Mouse (Mus musculus): ENCODE results near the gene Ncapd2. TPM values are rescaled to one million over a fixed set of nuclear protein-coding genes. Genes with fewer than 3 reads are reported as not detected.

Ncapd2 gene
- total RNA-seq, 1 experiment: 159 TPM

- H3K4me1 ChIP-seq (ENCODE audit: control insufficient read depth in 2 of 2, insufficient read depth in 2 of 2, low read length in 2 of 2, poor library complexity in 1 of 2): peaks cover 3 to 5% of the 10 kb centered on the region in 2 experiments; a peak in 1 of 4 replicates
- H3K36me3 ChIP-seq (ENCODE audit: control insufficient read depth, insufficient read depth, low read length, poor library complexity, severe bottlenecking): peaks cover 5% of the 10 kb centered on the region; the same call in 1 of the 2 replicates
- peak within 1 kb of the TSS; percentile 82 for H3K9ac ChIP-seq (ENCODE audit: insufficient read depth, low read depth, low read length, poor library complexity, severe bottlenecking)
- TF ChIP-seq CHD2 (IDR thresholded peaks at IDR 0.05; ENCODE audit: low read depth, low read length) (no peak), HCFC1 (IDR thresholded peaks at IDR 0.05; ENCODE audit: borderline replicate concordance, insufficient read depth, low read length) (peak; percentile 85; the same call in 1 of the 2 replicates)
- peak within 1 kb of the TSS; percentile 67 to 82 for H3K4me3 ChIP-seq (ENCODE audit: insufficient read depth in 1 of 2, low read depth in 1 of 2, low read length in 2 of 2, poor library complexity in 1 of 2, severe bottlenecking in 1 of 2)
- no peaks in the 10 kb centered on the region for H3K9me3 ChIP-seq (ENCODE audit: control insufficient read depth, insufficient read depth, low read depth, low read length)
- no peak within 1 kb of the TSS for H3K27ac ChIP-seq (ENCODE audit: insufficient read depth, low read depth, low read length, poor library complexity, severe bottlenecking)
- in situ Hi-C loops (cut with MboI; ENCODE audit: low sequenced_read_pairs in 2 of 2, unreplicated experiment in 2 of 2): no loop called here
- DNase-seq (ENCODE audit: low read depth, low spot score): peak; percentile 98
Observed at GRCm38 (mm10) chr6:125215148-125215954, 23.9 kb upstream of the Ncapd2 start, which contains the start of gene Vamp1. TSS of gene Vamp1 (plus strand) at chr6:125215551.

- Histone ChIP-seq H3K36me3 (ENCODE audit: control insufficient read depth, insufficient read depth, low read length, poor library complexity, severe bottlenecking) (no peaks in the 10 kb centered on the region), H3K9me3 (ENCODE audit: control insufficient read depth, insufficient read depth, low read depth, low read length) (no peaks in the 10 kb centered on the region), H3K4me1 (ENCODE audit: control insufficient read depth in 2 of 2, insufficient read depth in 2 of 2, low read length in 2 of 2, poor library complexity in 1 of 2) (0 out of 4 replicates have a peak, but pooled peaks cover 0 to 3% of the 10 kb centered on the region in 2 experiments), H3K27ac (ENCODE audit: insufficient read depth, low read depth, low read length, poor library complexity, severe bottlenecking) (no peak overlapping the region), H3K4me3 (ENCODE audit: insufficient read depth in 1 of 2, low read depth in 1 of 2, low read length in 2 of 2, poor library complexity in 1 of 2, severe bottlenecking in 1 of 2) (no peak overlapping the region), H3K9ac (ENCODE audit: insufficient read depth, low read depth, low read length, poor library complexity, severe bottlenecking) (no peak overlapping the region)
- no peak for DNase-seq (ENCODE audit: low read depth, low spot score)
- TF ChIP-seq CHD2 (IDR thresholded peaks at IDR 0.05; ENCODE audit: low read depth, low read length) (no peak), ZNF384 (IDR thresholded peaks at IDR 0.05; ENCODE audit: low read depth, low read length) (no peak), MAFK (IDR thresholded peaks at IDR 0.05; ENCODE audit: insufficient read depth, low read depth, low read length) (no peak)
- in situ Hi-C loops (cut with MboI; ENCODE audit: low sequenced_read_pairs in 2 of 2, unreplicated experiment in 2 of 2): no loop called here
Observed at GRCm38 (mm10) chr6:125213715-125214114, 22.2 kb upstream of the Ncapd2 start.

DNA sequence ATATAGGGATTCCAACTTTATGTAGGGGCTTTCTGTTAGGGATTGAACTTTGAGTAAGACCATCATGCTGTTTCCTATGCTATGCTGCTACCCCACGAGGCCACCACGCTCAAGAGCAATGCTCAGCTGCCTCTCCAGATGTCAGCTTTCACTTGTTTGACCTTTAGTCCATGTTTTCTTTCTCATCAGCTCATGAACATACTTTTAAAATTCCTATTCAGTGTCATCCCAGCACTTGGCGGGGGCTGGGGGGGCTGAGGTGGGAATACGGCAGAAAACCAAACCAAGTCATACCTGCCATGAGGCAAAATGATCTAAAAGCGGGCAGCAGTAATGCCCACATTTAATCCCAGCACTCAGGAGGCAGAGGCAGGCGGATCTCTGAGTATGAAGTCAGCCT lies 21.6 kb upstream of the Ncapd2 start:
- Histone ChIP-seq H3K9ac (ENCODE audit: insufficient read depth, low read depth, low read length, poor library complexity, severe bottlenecking) (no peak overlapping the region), H3K4me1 (ENCODE audit: control insufficient read depth in 2 of 2, insufficient read depth in 2 of 2, low read length in 2 of 2, poor library complexity in 1 of 2) (0 out of 4 replicates have a peak, but pooled peaks cover 0 to 3% of the 10 kb centered on the region in 2 experiments), H3K4me3 (ENCODE audit: insufficient read depth in 1 of 2, low read depth in 1 of 2, low read length in 2 of 2, poor library complexity in 1 of 2, severe bottlenecking in 1 of 2) (no peak overlapping the region), H3K9me3 (ENCODE audit: control insufficient read depth, insufficient read depth, low read depth, low read length) (no peaks in the 10 kb centered on the region), H3K36me3 (ENCODE audit: control insufficient read depth, insufficient read depth, low read length, poor library complexity, severe bottlenecking) (no peaks in the 10 kb centered on the region), H3K27ac (ENCODE audit: insufficient read depth, low read depth, low read length, poor library complexity, severe bottlenecking) (no peak overlapping the region)
- in situ Hi-C loops (cut with MboI; ENCODE audit: low sequenced_read_pairs in 2 of 2, unreplicated experiment in 2 of 2): no loop called here
- DNase-seq (ENCODE audit: low read depth, low spot score): no peak
- TF ChIP-seq MAFK (IDR thresholded peaks at IDR 0.05; ENCODE audit: insufficient read depth, low read depth, low read length) (no peak), CHD2 (IDR thresholded peaks at IDR 0.05; ENCODE audit: low read depth, low read length) (no peak), ZNF384 (IDR thresholded peaks at IDR 0.05; ENCODE audit: low read depth, low read length) (no peak), HCFC1 (IDR thresholded peaks at IDR 0.05; ENCODE audit: borderline replicate concordance, insufficient read depth, low read length) (no peak), ZC3H11A (IDR thresholded peaks at IDR 0.05; ENCODE audit: borderline replicate concordance, low read depth, low read length) (no peak)

DNA sequence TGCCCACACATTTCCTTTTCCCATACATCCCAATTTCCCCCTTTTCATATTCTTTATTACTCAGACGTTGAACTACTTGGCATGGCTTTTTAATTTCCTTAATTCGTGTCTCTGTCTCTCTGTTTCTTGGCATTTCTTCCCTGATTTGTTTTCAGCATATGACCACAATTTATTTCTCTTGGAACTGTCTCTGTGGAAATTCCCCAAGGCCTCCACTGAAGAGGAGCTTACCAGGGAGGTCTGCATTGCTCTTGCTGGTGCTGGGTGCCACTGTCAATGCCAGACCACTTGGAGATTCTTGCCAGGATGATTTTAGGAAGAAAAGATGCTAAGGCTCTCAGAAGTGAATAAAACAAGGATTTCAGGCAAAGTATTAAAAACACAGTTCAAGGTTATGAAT lies 21.1 kb upstream of the Ncapd2 start:
- Histone ChIP-seq H3K27ac (ENCODE audit: insufficient read depth, low read depth, low read length, poor library complexity, severe bottlenecking) (no peak overlapping the region), H3K4me1 (ENCODE audit: control insufficient read depth in 2 of 2, insufficient read depth in 2 of 2, low read length in 2 of 2, poor library complexity in 1 of 2) (0 out of 4 replicates have a peak, but pooled peaks cover 0 to 3% of the 10 kb centered on the region in 2 experiments), H3K9ac (ENCODE audit: insufficient read depth, low read depth, low read length, poor library complexity, severe bottlenecking) (no peak overlapping the region), H3K4me3 (ENCODE audit: insufficient read depth in 1 of 2, low read depth in 1 of 2, low read length in 2 of 2, poor library complexity in 1 of 2, severe bottlenecking in 1 of 2) (no peak overlapping the region), H3K36me3 (ENCODE audit: control insufficient read depth, insufficient read depth, low read length, poor library complexity, severe bottlenecking) (no peaks in the 10 kb centered on the region), H3K9me3 (ENCODE audit: control insufficient read depth, insufficient read depth, low read depth, low read length) (no peaks in the 10 kb centered on the region)
- no peak for TF ChIP-seq ZNF384 (IDR thresholded peaks at IDR 0.05; ENCODE audit: low read depth, low read length)
- no peak for TF ChIP-seq MAFK (IDR thresholded peaks at IDR 0.05; ENCODE audit: insufficient read depth, low read depth, low read length)
- no peak for TF ChIP-seq HCFC1 (IDR thresholded peaks at IDR 0.05; ENCODE audit: borderline replicate concordance, insufficient read depth, low read length)
- no peak for TF ChIP-seq CHD2 (IDR thresholded peaks at IDR 0.05; ENCODE audit: low read depth, low read length)
- TF ChIP-seq ZC3H11A (IDR thresholded peaks at IDR 0.05; ENCODE audit: borderline replicate concordance, low read depth, low read length): no peak
- in situ Hi-C loops (cut with MboI; ENCODE audit: low sequenced_read_pairs in 2 of 2, unreplicated experiment in 2 of 2): no loop called here
- no peak for DNase-seq (ENCODE audit: low read depth, low spot score)

Measured in ES-E14 (cell line).